Mouse (Mus musculus) layer of hippocampus, adult 18-20 months (tissue): ENCODE measurements around the gene Foxo3. TPM values are rescaled to one million over a fixed set of nuclear protein-coding genes. Genes with fewer than 3 reads are reported as not detected.

Source experiments
- DNase-seq, 2 experiments: peaks; one replicate each; pipeline ENCODE4 v3.0.0; 2022; ENCODE audit warnings: low spot score in 2 of 2
- total RNA-seq, 2 experiments: library from RNA; stranded (reverse); gene quantifications; 2 replicates each; pipeline ENCODE4 v1.2.3; 2021

The Foxo3 gene
- total RNA-seq, 2 experiments from 2014 or later = 51.2 to 55.5 TPM

DNA sequence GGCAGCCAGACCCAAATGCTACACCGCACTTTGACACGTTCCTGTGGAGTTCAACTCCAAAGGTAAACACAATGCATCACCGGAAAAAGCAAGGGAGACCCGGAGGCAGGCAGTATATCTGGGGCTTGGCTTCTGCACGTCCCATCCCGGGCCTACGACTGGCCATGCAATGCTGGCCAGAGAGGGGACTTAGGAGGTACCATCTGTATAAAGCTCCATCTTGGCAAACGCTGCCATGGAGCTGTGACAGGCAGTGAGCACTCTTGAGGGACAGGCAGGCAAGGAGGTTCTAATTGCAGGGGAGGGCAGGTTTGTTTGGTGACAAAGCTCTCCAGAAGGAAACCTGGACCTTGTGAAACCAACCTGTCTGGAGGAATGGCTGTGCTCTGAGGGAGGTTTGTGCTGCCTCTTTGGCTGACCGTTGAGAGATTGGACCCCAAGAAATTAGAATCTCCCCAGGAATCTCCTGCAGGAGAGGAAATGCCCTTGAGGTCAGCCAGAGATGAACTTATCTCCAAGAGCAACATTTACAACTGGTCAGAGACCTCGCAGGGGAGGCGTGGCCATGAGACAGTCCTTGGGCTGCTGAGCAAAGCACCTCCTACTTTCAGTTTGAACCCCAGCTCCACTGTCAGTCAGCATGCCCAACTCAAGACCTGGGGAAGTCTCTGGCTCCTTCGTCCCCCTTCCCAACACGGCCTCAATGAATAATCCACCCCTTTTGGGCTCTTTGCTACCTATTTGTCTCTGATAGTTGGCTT is 86.7 kb downstream of the Foxo3 start:
- DNase-seq = no peak

- no peak for DNase-seq
These were observed 87.5 kb downstream of the Foxo3 start for GRCm38 (mm10) chr10:42189037-42189436.

DNA sequence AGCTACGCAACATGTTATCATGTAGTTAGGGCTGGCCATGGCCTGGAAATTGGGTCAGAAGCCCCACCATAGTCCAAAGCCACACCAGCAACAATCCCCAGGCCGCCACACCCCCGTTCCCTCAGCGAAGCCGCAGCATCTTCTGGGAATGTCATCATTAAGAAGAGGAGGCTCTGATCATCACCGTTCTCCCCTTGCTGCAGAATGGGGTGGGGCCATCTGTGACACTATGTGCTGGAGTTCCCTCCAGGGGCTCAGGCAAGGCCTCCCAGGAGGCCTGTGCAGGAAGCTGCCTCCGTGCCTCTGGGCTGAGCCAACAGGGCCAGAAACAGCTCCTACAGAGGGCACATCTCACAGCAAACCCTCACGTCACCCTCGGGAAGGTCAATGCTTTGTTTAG is 88.5 kb downstream of the Foxo3 start:
- DNase-seq = no peak

- peak in 1 of 2 experiments; percentile 38 for DNase-seq
These were observed 89.6 kb downstream of the Foxo3 start for GRCm38 (mm10) chr10:42186941-42187401.

- no peak for DNase-seq
These were observed 96.2 kb downstream of the Foxo3 start for GRCm38 (mm10) chr10:42180333-42180732.

- DNase-seq = no peak
These were observed 97.8 kb downstream of the Foxo3 start for GRCm38 (mm10) chr10:42178751-42179150.

DNA sequence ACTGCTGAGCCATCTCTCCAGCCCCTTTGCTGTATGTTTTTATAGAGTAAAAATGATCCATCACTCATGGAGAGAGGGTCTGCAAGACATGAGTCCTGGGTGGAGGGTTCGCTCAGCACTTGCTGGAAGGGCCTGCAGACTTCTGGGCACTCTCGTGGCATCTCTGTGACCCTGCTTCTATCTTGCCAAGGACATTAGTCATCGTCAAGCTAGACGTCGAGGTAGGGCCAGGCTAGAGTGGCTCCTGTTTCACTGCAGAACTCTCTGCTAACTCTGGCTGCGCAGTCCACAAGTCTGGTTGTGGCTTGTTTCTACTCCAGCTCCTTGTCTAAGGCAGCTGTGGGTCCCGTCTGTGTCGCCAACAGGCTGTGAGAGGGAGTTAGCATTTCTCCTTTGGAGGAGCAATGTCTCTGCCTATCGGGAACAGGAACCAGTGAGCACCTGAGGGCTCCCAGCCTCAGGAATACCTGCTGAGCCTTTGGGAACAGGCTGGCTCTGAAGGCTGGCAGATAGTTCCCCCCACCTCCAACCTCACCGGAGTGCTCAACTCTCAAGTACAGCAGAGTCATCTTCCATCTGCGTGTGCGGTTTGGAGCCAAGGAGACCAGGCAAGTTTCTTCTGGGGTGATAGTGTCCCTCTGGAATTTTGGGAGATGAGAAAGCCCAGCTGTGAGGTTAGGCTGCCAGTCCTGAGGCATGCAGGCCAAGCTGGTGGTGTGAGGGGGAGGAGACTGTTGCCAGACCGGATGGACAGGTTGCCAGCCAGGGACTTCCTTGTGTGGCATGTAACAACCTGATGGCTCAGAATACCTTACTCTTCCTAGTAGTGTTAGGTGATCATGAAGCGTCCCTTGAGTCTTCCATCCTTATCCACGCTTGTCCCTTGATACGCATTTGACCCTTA is 98.5 kb downstream of the Foxo3 start:
- no peak for DNase-seq

DNA sequence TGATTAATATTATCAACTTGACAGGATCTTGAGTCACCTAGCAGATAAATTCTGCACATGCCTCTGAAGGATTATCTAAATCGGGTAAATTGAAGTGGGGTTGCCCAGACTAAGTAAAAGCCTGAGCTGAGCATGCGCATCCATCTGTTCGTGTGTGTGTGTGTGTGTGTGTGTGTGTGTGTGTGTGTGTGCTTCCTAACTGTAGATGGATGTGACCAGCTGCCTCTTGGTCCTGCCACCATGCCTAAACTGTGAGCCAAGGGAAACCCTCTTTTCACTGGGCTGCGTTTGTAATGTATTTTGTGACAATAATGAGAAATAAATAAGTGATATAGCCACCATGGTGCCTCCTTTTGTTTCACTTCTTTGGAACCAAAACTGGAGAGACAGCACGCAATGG is 102.3 kb downstream of the Foxo3 start:
- DNase-seq = no peak

- DNase-seq = no peak
These were observed 102.7 kb downstream of the Foxo3 start for GRCm38 (mm10) chr10:42173839-42174238.

GRCm38 (mm10) chr10:42170889-42171347 is 105.6 kb downstream of the Foxo3 start:
- DNase-seq = no peak

- DNase-seq = no peak
These were observed 106.4 kb downstream of the Foxo3 start for GRCm38 (mm10) chr10:42170201-42170600.

- no peak for DNase-seq
These were observed 121.8 kb downstream of the Foxo3 start for GRCm38 (mm10) chr10:42154727-42155126.

DNA sequence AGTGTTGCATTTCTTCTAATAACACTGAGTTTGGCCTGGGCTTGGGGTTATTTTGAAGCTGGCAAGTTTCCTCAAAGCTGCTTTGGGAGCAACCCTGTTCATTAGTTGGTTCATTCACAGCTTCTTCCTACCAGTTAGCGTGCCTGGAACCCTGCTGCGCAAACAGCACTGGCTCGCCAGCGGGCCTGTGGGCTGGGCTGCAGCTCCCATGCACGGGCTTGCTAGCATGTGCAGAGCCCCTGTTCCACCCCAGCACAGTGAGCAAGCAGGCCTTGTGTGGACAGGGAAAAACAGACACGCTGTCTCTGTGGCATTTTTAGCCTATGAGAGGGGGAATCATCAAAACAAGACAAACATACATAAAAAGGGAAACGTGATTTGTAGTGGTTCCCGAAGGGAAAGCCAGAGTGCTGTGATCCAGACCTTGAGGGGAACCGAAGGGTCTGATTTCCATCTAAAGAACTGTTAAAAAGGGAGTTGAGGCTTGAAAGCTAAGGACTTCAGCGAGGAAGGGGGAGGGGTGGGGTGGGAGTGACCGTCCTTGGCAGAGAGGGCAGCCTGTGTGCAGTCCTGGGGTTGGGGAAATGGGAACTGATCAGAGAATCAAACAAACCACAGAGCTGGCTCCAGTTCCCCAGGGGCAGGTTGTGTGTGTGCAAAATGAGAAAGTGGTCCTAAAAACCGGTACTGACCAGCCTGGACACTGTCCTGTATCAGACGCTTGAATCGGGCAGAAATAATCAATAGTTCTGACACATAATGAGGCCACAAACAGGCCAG is 123.9 kb downstream of the Foxo3 start:
- peak; percentile 18 to 66 for DNase-seq

- no peak for DNase-seq
These were observed 126.8 kb downstream of the Foxo3 start for GRCm38 (mm10) chr10:42149767-42150166.

GRCm38 (mm10) chr10:42148326-42148725 is 128.2 kb downstream of the Foxo3 start:
- no peak for DNase-seq

- DNase-seq = no peak
These were observed 131.3 kb downstream of the Foxo3 start for GRCm38 (mm10) chr10:42145221-42145620.

DNA sequence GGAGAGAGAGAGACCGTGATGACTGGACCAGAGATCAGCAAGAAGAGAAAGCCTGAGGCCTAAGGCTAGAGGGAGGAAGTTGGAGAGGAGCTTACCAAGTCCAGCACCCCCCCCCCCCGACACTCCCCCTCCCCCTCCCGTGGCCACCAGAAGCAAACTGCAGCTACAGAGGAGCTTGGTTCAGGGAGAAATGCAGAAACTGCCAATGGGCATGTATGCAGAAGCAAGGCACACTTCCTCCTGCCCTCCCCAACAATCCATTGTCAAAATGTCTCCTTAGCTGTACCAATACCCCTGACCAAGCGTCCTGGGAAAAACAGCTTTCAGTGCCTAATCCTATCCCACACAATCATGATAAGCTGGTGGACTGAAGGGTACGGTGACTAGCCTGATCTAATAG is 131.8 kb downstream of the Foxo3 start:
- DNase-seq = no peak

GRCm38 (mm10) chr10:42144176-42144575 is 132.4 kb downstream of the Foxo3 start:
- DNase-seq = no peak

DNA sequence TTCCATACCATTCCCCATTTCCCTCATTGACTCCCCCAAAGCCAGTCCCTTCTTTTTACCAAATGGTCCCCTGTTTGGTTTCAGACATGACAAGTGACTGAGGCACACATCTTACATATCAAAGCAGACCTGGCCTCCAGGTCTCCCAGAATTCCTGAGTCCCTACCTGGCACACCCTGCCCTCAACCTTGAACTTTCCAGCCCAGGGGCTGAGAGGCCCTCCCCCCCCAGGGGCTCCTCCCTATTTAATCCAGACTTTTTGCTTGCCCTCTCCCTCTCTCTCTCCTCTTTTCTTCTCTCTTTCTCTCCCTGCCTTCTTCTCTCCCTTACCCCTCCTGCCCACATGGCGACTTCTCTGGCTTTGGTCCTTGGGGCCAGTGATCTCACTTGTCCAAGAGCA is 133.8 kb downstream of the Foxo3 start:
- DNase-seq = no peak

GRCm38 (mm10) chr10:42142081-42142480 is 134.5 kb downstream of the Foxo3 start:
- DNase-seq = no peak

DNA sequence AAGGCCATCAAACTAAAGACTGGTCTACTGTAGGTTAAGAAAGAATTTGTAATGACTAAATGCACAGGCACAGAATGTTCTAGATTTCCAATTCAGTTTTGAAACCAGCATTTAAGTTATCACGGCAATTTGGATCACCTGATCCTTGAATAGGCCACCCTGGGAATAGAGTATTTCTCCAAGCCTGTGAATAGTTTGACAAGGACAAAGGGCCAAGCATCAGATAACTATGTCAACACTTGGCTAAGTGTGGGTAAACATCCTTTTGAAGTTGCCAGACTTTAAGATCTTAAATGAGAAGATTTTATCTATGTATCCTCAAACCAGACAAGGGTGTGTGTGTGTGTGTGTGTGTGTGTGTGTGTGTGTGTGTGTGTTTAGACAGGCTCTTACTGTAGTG is 136.8 kb downstream of the Foxo3 start:
- no peak for DNase-seq
